Mouse (Mus musculus): ENCODE results near the gene Myo16.

- no peak for TF ChIP-seq GATA1 (IDR thresholded peaks at IDR 0.05; ENCODE audit: low read length)
- no peak for TF ChIP-seq TAL1 (IDR thresholded peaks at IDR 0.05; ENCODE audit: low read length)
These were observed 320.7 kb downstream of the Myo16 start for GRCm38 (mm10) chr8:10474446-10474845.

Data from erythroblast, embryonic 14.5 days (primary cell).